Mouse (Mus musculus) lung, embryonic 16.5 days (tissue): ENCODE measurements around the gene Syne1. TPM values are rescaled to one million over a fixed set of nuclear protein-coding genes. Genes with fewer than 3 reads are reported as not detected.

Experiments
- ATAC-seq: fragments of 200-750 bp; cut with Nextera tagmentation; 2 replicates; pipeline ENCODE4 v1.8.0; 2017; ENCODE audit warnings: low read depth, mild to moderate bottlenecking, moderate library complexity
- H3K27ac ChIP-seq: fragments of 300-500 bp; sonication (generic); 2 replicates; pipeline ENCODE4 v1.5.1; 2014; ENCODE audit warnings: mild to moderate bottlenecking, control low read depth, low read length
- H3K27me3 ChIP-seq: fragments of 300-500 bp; sonication (generic); 2 replicates; pipeline ENCODE4 v1.6.1; 2014; ENCODE audit warnings: low read depth, low read length, mixed read lengths; ENCODE audit not compliant: control insufficient read depth, insufficient read depth
- H3K36me3 ChIP-seq: fragments of 300-500 bp; sonication (generic); 2 replicates; pipeline ENCODE4 v1.6.1; 2014; ENCODE audit warnings: low read length; ENCODE audit not compliant: control insufficient read depth, insufficient read depth
- H3K4me1 ChIP-seq: fragments of 300-500 bp; sonication (generic); replicated peaks from 2 replicates; pipeline ENCODE4 v1.6.1; 2014; ENCODE audit warnings: low read length, mixed read lengths; ENCODE audit not compliant: control insufficient read depth, insufficient read depth
- H3K4me2 ChIP-seq: fragments of 300-500 bp; sonication (generic); 2 replicates; pipeline ENCODE4 v1.6.1; 2014; ENCODE audit warnings: low read depth, low read length, control low read depth
- H3K4me3 ChIP-seq: fragments of 300-500 bp; sonication (generic); 2 replicates; pipeline ENCODE4 v1.5.1; 2014; ENCODE audit warnings: mild to moderate bottlenecking, low read length, control low read depth
- H3K9ac ChIP-seq: fragments of 300-500 bp; sonication (generic); 2 replicates; pipeline ENCODE4 v1.6.1; 2014; ENCODE audit warnings: low read length, control low read depth
- H3K9me3 ChIP-seq: fragments of 300-500 bp; sonication (generic); 2 replicates; pipeline ENCODE4 v1.6.1; 2016; ENCODE audit warnings: low read length; ENCODE audit not compliant: control insufficient read depth
- WGBS: fragments of 180-500 bp; shearing (Covaris S2); extraction: QIAGEN DNeasy Blood & Tissue Kit; methylation state at CpG from one replicate; pipeline ENCODE4 v1.1.7; 2014; 5-methylcytosine and 5-hydroxymethylcytosine counted together
- polyA plus RNA-seq: library from polyadenylated mRNA; unstranded; fragments of >200 nt; fragmentation: Nextera tagmentation; extraction: Ambion mirVana; gene quantifications from 2 replicates; pipeline ENCODE4 v1.2.1, GENCODE M21; 2015

Syne1 gene
- polyA plus RNA-seq, 1 experiment from 2014 or later: 4.3 TPM

- H3K27ac ChIP-seq: no peak overlapping the region
- H3K36me3 ChIP-seq: peaks cover 3% of the 10 kb centered on the region; the same call in 1 of the 2 replicates
These were observed 426.5 kb downstream of the Syne1 start for GRCm38 (mm10) chr10:5124757-5125156.

GRCm38 (mm10) chr10:5116720-5117119 lies 434.6 kb downstream of the Syne1 start:
- Histone ChIP-seq H3K27ac (no peak overlapping the region), H3K4me2 (no peak overlapping the region), H3K4me3 (no peak overlapping the region), H3K36me3 (peaks cover 8% of the 10 kb centered on the region), H3K9me3 (no peaks in the 10 kb centered on the region), H3K27me3 (peaks cover 6% of the 10 kb centered on the region), H3K9ac (no peak overlapping the region), H3K4me1 (no peaks in the 10 kb centered on the region)
- ATAC-seq: peak; percentile 64
- 48% methylated on average over 6 of the region's 6 CpGs for WGBS

More at GRCm38 (mm10) chr10:5124757-5125156, 426.5 kb downstream of the Syne1 start:
- Histone ChIP-seq H3K27me3 (no peaks in the 10 kb centered on the region), H3K4me2 (no peak overlapping the region), H3K4me1 (no peaks in the 10 kb centered on the region), H3K9me3 (no peaks in the 10 kb centered on the region), H3K9ac (no peak overlapping the region), H3K4me3 (no peak overlapping the region)
- 95% methylated on average over 7 of the region's 7 CpGs for WGBS
- ATAC-seq: no peak

- no peak overlapping the region for H3K4me2 ChIP-seq
These were observed 435.1 kb downstream of the Syne1 start for GRCm38 (mm10) chr10:5116155-5116554.

GRCm38 (mm10) chr10:5110773-5111172 lies 440.5 kb downstream of the Syne1 start:
- H3K36me3 ChIP-seq: peaks cover 14% of the 10 kb centered on the region
- no peaks in the 10 kb centered on the region for H3K9me3 ChIP-seq
- peaks cover 3% of the 10 kb centered on the region; the same call in 1 of the 2 replicates for H3K27me3 ChIP-seq
- no peak overlapping the region for H3K4me3 ChIP-seq
- H3K27ac ChIP-seq: no peak overlapping the region
- ATAC-seq: no peak
- H3K4me2 ChIP-seq: no peak overlapping the region
- H3K4me1 ChIP-seq: no peaks in the 10 kb centered on the region
- 82% methylated on average over 5 of the region's 5 CpGs for WGBS
- no peak overlapping the region for H3K9ac ChIP-seq

More at GRCm38 (mm10) chr10:5116155-5116554, 435.1 kb downstream of the Syne1 start:
- H3K9me3 ChIP-seq: no peaks in the 10 kb centered on the region
- no peak overlapping the region for H3K9ac ChIP-seq
- no peaks in the 10 kb centered on the region for H3K4me1 ChIP-seq
- 75% methylated on average over 5 of the region's 5 CpGs for WGBS
- no peak for ATAC-seq
- H3K36me3 ChIP-seq: peaks cover 8% of the 10 kb centered on the region
- no peak overlapping the region for H3K27ac ChIP-seq
- H3K4me3 ChIP-seq: no peak overlapping the region
- H3K27me3 ChIP-seq: peaks cover 6% of the 10 kb centered on the region

- Histone ChIP-seq H3K4me3 (no peak overlapping the region), H3K36me3 (0 out of 2 replicates have a peak, but pooled peaks cover 5% of the 10 kb centered on the region), H3K9me3 (no peaks in the 10 kb centered on the region), H3K4me1 (no peaks in the 10 kb centered on the region), H3K4me2 (no peak overlapping the region), H3K27me3 (no peaks in the 10 kb centered on the region), H3K27ac (no peak overlapping the region), H3K9ac (no peak overlapping the region)
- ATAC-seq: no peak
- 57% methylated on average over 2 of the region's 2 CpGs for WGBS
These were observed 453.5 kb downstream of the Syne1 start for GRCm38 (mm10) chr10:5097754-5098137.

GRCm38 (mm10) chr10:5096996-5097753 lies 454.1 kb downstream of the Syne1 start:
- H3K36me3 ChIP-seq: 0 out of 2 replicates have a peak, but pooled peaks cover 5% of the 10 kb centered on the region
- H3K9ac ChIP-seq: no peak overlapping the region
- WGBS: 69% methylated on average over 10 of the region's 10 CpGs
- no peak overlapping the region for H3K4me2 ChIP-seq
- no peaks in the 10 kb centered on the region for H3K4me1 ChIP-seq
- no peak overlapping the region for H3K4me3 ChIP-seq
- no peaks in the 10 kb centered on the region for H3K27me3 ChIP-seq
- no peak for ATAC-seq
- H3K9me3 ChIP-seq: no peaks in the 10 kb centered on the region
- H3K27ac ChIP-seq: no peak overlapping the region

- WGBS: 87% methylated on average over 4 of the region's 4 CpGs
These were observed 462.1 kb downstream of the Syne1 start for GRCm38 (mm10) chr10:5089133-5089532.

GRCm38 (mm10) chr10:5087336-5087735 lies 463.9 kb downstream of the Syne1 start:
- Histone ChIP-seq H3K4me1 (no peaks in the 10 kb centered on the region), H3K4me2 (no peak overlapping the region), H3K9ac (no peak overlapping the region), H3K27me3 (no peaks in the 10 kb centered on the region), H3K9me3 (no peaks in the 10 kb centered on the region), H3K27ac (no peak overlapping the region), H3K36me3 (no peaks in the 10 kb centered on the region), H3K4me3 (no peak overlapping the region)
- WGBS: 84% methylated on average over 7 of the region's 7 CpGs
- no peak for ATAC-seq

More at GRCm38 (mm10) chr10:5089133-5089532, 462.1 kb downstream of the Syne1 start:
- H3K27ac ChIP-seq: no peak overlapping the region
- ATAC-seq: no peak
- no peaks in the 10 kb centered on the region for H3K36me3 ChIP-seq
- no peak overlapping the region for H3K4me2 ChIP-seq
- H3K4me3 ChIP-seq: no peak overlapping the region
- H3K9me3 ChIP-seq: no peaks in the 10 kb centered on the region
- no peak overlapping the region for H3K9ac ChIP-seq
- H3K4me1 ChIP-seq: no peaks in the 10 kb centered on the region
- H3K27me3 ChIP-seq: no peaks in the 10 kb centered on the region

GRCm38 (mm10) chr10:5086329-5086728 lies 465.0 kb downstream of the Syne1 start:
- Histone ChIP-seq H3K4me2 (no peak overlapping the region), H3K27ac (no peak overlapping the region), H3K4me3 (no peak overlapping the region), H3K36me3 (no peaks in the 10 kb centered on the region), H3K27me3 (no peaks in the 10 kb centered on the region), H3K4me1 (no peaks in the 10 kb centered on the region), H3K9me3 (no peaks in the 10 kb centered on the region), H3K9ac (no peak overlapping the region)
- ATAC-seq: no peak
- 82% methylated on average over 6 of the region's 6 CpGs for WGBS
